Mouse (Mus musculus) megakaryocyte, adult 5-6 weeks (primary cell): ENCODE results near the gene Ak2. TPM values are rescaled to one million over a fixed set of nuclear protein-coding genes. Genes with fewer than 3 reads are reported as not detected.

Source experiments
- ATAC-seq: 2 replicates; pipeline ENCODE4 v1.8.0; 2016; ENCODE audit warnings: mild to moderate bottlenecking, inconsistent platforms; ENCODE audit not compliant: poor library complexity, severe bottlenecking
- total RNA-seq, 2 experiments: library from RNA; stranded (forward) in 1 of 2; stranded (reverse) in 1 of 2; fragments of 153-499, 151-499 nt in 1 of 2; fragments of 221-1000, 200-1000 nt in 1 of 2; gene quantifications; 2 replicates each; pipeline versions ENCODE4 v1.2.3 to v1.2.4; 2015 to 2017

Ak2 gene
- total RNA-seq, 2 experiments from 2014 or later: 41.2 to 69.0 TPM

DNA sequence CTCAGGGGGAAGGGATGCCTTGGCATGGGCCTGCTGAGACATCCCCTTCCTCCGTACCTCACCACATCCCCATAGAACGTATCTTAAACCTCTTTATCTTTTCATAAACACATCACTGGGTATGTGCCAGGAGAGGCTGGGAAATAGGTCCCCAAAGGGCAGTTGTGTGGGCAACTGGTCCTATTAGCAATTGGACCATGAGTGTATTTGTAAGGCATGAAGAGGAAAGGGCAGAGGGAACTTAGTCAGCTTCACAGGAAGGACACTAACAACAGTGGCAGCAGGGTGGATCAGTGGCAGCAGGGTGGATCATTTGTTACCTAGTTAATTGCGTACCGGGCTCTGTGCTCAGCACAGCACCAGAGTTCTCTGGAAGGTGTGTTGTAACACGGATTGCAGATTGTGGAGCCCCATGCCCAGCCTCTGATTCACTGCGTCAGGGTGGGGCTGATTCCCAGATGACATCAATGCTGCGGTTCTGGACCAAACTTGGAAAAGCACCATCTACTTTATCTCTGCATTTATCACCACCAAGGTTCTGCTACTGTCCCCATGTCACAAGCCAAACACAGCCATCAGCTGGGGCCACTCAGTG, 44.2 kb downstream of the Ak2 start:
- no peak for ATAC-seq

DNA sequence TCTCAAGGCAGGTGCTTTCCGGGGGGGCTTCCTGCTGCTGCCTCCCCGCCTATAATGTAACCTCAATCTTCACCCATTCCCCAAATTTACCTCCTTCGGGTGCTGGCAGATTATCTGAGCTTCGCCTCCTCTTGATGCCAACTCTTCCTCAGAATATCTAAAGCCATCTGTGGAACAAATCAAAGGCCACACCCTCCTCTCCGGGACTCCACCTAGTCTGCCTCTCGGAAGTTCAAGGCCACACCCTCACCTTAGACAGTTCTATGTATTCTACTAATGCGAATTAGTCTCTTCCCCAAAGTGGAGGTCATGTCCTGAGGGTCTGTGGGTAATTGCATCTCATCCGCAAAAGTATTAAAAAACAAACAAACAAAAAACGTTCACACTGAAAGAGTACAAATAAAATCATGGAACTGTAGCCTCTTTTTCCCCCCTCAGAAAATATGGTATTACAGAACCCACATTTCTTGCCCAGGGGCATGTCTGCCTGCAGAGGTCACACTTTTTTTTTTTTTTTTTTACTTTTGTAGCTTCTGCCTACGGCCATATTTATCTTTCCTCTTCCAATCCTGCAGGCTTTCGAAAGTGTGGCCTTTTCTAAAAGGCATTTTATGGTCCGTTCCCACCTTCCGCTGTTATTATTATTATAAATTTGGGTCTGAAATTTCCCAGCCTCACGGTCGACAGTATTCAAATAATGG, 56.1 kb downstream of the Ak2 start:
- no peak for ATAC-seq

DNA sequence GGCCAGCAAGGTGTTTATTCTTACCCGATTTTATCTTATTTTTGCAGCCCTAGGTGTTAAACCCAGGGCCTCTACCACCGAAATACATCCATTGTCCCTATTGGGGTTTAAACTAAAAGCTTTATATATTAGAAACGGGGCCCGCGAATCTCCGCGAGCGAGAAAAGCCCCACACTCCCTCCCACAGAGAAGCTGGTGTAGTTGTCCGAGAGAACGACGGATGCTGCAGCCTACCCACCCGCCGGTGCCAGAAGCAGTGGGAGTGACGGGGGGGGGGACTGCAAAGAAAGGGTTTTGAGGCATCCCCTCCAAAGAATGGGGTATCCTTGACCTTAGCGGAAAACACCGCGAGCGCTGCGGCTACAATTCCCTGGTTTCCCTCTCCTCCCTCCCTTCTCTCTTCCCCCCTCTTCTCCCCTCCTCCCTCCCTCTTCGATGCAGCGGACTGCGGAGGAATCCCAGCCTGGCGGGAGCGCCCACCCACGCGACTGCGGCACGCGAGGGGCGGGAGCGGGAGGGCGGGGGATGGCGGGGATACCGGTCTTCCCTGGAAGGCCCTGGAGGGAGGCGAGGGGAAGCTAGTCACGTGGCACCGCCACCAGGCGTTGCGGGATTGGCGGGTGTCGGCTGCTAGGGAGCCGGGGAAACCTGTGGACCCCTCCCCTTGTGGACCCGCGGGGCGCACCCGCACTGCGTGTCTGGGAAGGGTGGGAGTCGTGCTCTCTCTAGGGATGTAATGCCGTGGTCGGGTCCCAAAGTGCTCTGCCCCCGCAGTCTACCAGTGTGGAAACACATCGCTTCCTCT, 56.9 kb downstream of the Ak2 start:
- peak; percentile 92 for ATAC-seq

DNA sequence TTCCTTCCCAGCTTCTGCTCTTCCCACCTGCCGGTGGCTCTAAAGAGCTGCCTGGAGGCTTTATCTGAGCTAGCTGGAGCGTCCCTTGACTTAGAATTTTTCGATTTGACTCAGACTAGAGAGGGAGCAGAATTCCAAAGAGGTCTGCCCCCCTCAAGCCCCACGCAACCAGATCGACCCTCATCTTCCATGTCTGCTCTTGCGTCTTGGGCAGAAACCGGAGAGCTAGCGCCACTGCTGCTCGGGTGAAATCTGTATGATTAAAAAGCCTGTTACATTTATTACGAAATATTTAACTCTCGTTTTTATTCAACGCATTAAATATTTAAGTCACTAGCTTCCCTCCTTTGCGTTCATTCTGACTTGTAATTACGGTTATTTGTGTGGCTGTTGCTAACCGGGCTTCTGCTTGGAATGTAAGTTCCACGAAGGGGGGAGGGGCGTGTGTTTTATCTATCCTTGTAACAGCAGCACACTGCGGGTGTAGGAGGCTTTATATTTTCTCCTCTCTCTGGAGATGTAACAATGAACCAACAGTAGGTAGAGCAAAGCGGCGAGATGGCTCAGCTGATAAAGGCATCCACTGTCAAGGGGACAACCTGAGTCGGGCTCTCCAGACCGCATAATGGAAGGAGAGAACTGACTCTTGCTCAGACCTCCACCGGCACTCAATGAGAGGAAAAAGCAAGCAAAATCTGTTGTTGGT, 57.7 kb downstream of the Ak2 start:
- peak; percentile 19 for ATAC-seq

DNA sequence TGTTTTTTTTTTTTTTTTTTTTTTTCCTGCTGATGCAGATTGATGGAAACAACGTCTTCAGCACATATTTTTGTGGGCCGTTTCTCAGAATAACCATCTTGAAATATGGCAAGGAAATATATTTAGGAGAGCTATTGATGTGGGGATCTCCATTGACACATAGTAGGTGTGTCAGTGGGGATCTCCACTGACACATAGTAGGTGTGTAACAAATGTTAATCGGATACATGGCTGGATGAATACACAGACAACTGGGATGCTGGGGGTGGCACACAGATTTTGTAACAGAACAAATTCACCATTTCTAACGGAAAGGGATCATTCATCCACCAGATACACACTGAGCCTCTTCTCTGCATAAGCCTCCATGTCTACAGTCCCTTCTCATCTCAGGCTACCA, 58.6 kb downstream of the Ak2 start:
- no peak for ATAC-seq

DNA sequence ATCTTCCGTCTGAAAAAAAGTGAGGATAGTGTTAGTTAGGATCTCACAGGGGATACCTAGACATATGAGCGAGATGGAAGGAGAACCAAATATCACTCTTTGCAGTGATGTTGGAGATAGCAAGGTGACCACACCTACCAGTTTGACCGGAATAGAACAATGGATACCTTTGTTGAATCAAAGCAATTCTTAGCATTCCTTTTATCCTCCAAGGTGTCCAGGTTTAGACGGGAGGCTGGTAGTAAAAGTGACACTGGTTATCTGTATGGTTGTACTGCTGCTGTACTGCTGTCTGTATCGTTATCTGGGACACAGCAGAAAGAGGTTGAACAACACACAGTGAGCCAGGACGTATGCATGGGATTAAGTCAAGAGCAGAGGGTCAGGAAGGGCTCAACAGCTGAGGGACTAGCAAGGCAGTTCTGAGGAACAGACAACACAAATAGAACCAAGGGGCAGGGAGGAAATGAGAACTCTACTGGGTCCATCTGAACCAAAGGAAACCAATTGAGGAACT, 59.2 kb downstream of the Ak2 start:
- 0 out of 2 replicates have a peak, but pooled peaks have one; percentile 31 for ATAC-seq

DNA sequence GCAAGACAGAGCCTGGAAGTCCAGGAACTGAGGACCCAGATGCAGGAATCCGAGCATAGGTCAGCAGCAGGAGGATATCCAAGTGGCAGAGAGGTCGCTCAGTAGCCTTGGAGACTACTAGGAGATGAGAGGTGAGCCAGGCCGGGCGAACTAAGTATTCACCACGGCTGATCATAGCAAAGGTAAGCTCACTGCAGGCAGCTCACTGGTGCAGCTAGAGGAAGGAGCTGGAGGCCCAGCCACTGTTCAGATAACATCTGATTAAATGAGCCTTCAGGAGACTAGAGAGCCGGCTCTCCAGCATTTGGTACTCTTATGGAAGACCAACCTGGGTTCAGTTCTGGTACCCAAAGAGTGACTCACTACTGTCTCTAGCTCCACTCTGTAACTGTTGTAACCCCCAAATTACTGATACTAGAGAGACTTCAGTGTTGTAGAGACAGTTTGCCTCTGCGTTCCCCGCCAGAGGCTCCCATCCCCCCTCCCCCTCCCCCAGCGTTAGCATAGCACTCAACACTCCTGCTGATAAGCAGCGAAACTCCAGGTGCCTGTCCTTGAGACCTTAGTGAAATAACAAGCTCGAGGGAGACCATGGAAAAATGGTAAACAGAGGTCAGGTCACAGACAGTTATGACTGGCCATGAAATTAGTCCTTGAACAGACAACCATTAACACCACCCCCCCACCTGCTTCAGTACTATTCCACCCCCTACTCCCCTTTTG, 59.9 kb downstream of the Ak2 start:
- no peak for ATAC-seq

DNA sequence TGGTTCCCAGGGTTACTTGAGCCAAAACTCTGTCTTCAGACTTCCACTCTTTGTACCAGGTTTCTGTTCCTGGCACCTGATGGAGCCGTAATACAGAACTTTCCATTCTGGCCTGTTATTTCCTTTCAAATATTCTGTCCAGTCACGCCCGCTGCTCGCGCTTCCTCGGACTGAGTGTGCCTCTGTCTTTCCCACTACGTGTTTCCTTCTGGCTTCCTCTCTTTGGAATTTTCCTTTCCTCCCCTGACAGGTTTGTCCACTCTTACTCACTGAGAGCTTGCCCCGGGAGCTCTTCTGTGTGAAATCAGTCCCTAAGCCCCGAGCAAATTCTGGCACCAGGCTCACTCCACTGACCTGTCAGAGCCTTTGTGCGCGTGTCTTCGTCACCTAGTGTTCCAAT, 63.0 kb downstream of the Ak2 start:
- ATAC-seq: no peak

DNA sequence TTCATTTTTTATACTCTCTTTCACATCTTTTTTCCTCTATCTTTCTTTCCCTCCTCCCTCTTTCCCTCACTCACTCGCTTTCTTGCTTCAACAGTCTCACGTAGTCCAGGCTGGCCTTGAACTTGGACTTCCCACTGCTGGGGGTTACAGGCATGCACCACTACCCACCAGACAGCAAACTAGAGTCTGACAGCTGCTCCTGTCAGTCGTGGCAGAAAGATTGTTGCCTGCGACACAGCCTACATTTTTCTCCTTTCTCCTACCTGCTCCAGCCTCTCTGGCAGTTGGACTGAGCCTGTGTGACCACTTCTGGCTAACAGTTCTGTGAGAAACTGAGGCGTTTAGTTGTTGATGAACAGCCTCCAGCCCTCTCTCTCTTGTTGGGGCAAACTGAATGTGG, 63.8 kb downstream of the Ak2 start:
- ATAC-seq: no peak

DNA sequence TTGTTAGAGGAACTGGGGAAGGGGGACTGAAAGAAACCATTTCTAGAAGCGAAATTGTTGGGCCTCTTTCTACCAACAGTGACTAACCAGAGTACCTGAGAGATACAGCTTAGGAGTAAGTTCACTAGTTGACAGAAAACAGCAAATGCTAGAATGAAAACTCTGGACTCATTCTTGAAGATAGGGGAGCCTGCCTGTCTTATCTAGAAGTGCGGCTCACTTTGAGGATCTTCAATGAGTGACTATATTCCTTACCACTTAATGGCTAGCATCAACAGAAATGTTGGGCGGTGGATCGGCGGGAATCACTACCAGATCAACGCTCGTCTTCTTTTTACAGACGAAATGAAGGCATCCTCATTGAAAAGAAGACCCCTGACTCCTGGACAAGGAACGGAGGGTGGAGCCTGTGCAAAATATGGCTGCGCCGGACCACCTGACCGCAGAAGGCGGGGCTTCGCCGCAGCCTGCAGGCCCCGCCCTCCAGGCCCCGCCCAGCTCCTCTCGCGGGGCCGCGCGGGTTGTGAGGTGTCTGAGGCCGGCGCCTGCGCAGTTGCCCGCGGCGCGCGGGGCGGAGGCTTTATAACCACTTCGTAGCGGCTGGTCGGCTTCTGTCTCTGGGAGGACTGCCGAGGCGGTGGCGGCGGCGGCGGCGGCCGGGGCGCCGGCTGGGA, 65.9 kb downstream of the Ak2 start:
- ATAC-seq: peak; percentile 77

DNA sequence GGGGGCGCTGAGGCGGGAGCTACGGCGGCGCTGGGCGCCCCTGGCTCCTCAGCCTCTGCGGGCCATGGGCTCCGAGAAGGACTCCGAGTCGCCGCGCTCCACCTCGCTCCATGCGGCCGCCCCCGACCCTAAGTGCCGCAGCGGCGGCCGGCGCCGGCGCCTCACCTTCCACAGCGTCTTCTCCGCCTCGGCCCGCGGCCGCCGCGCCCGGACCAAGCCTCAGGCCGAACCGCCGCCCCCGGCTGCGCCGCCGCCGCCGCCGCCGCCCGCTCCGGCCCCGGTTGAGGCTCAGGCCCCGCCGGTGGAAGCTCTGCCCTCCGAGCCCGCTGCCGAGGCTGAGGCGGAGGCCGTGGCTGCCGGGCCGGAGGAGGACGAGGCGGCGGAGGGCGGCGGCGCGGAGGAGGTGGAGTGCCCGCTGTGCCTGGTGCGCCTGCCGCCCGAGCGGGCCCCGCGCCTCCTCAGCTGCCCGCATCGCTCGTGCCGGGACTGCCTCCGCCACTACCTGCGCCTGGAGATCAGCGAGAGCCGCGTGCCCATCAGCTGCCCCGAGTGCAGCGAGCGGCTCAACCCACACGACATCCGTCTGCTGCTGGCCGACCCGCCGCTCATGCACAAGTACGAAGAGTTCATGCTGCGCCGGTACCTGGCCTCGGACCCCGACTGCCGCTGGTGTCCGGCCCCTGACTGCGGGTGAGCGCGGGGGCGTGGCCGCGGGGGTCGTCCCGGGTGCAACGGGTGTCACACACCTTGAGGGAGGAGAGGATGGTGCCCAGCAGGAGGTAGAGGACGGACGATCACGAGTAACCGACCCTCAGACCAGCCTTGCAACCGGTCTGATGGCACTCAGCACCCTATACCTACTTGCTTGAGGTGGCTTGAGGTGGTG, 66.7 kb downstream of the Ak2 start, which contains the start of gene Rnf19b:
Gene Rnf19b (plus strand): TSS at position 65 of the 886 bp plus-strand sequence.
- ATAC-seq: peak; percentile 16

DNA sequence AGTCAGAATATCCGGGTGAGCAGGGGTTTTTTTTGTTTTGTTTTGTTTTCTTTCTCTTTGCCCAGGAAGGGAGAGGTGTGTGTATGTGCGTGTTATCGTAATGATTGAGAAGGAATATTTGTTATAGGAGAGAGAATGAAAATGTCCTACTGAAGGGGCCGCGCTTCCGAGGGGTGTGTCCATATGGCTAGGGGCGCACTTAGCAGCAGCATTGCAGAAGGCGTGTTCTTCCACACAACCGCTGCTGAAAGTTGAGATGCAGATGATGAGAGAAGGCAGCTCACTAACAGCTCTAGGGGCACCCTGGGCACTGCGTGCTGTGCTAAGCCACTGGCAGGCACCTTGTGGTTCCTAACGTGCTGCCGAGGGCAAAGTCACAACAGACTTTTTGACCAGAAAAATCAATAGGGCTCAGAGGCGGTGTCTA, 67.4 kb downstream of the Ak2 start:
- ATAC-seq: no peak

DNA sequence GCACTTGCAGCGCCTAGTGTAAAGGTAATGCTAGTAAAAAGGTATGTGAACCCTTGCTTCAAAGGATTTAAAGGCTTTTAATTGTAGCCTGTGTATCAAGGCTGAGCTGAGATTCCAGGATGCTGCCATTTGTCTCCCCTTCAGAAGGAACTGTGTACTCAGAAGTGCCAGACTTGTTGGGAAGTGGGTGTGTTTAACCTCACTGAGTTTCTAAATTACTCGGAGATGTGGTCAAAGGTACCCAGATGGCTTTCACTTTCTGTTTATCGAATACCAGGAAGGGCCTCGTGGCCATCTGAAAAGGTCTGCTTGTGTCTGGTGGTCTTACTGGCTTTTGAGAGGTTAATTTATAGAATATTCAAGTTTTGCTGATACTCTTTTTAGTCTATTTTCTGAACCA, 68.2 kb downstream of the Ak2 start:
- ATAC-seq: peak; percentile 38; the same call in 1 of the 2 replicates

Other genes with a start within 250 kb of the Ak2 start
- 0.09 and 0.21 TPM in 2 replicates for gene A3galt2, start 236.6 kb upstream of the Ak2 start, total RNA-seq (2015)
- gene A3galt2, start 236.6 kb upstream of the Ak2 start, total RNA-seq (2017): 0.11 TPM in 1 of 2 replicates, not detected in the other
- 20.4 and 20.9 TPM in 2 replicates for gene Zfp362, start 185.9 kb upstream of the Ak2 start, total RNA-seq (2015)
- gene Zfp362, start 185.9 kb upstream of the Ak2 start, total RNA-seq (2017): 3.0 and 4.3 TPM in 2 replicates
- gene Trim62, start 108.4 kb upstream of the Ak2 start, total RNA-seq (2015): 2.0 and 2.1 TPM in 2 replicates
- gene Trim62, start 108.4 kb upstream of the Ak2 start, total RNA-seq (2017): 0.81 and 0.84 TPM in 2 replicates
- 0.25 and 0.38 TPM in 2 replicates for gene Azin2, start 29.5 kb upstream of the Ak2 start, total RNA-seq (2015)
- 0.29 and 1.5 TPM in 2 replicates for gene Azin2, start 29.5 kb upstream of the Ak2 start, total RNA-seq (2017)
- gene Rnf19b, start 66.3 kb downstream of the Ak2 start, total RNA-seq (2015): 20.2 and 24.2 TPM in 2 replicates
- 52.8 and 56.8 TPM in 2 replicates for gene Rnf19b, start 66.3 kb downstream of the Ak2 start, total RNA-seq (2017)
- gene Tmem54, start 113.6 kb downstream of the Ak2 start, total RNA-seq (2015): not detected in 2 replicates
- gene Tmem54, start 113.6 kb downstream of the Ak2 start, total RNA-seq (2017): not detected in 2 replicates
- not detected in 2 replicates for gene Hpca, start 130.1 kb downstream of the Ak2 start, total RNA-seq (2015)
- gene Hpca, start 130.1 kb downstream of the Ak2 start, total RNA-seq (2017): not detected in 2 replicates
- gene Fndc5, start 145.0 kb downstream of the Ak2 start, total RNA-seq (2015): 0.07 TPM in 2 replicates
- gene Fndc5, start 145.0 kb downstream of the Ak2 start, total RNA-seq (2017): not detected in 2 replicates
- 28.3 and 37.5 TPM in 2 replicates for gene S100pbp, start 197.8 kb downstream of the Ak2 start, total RNA-seq (2015)
- 14.1 and 22.2 TPM in 2 replicates for gene S100pbp, start 197.8 kb downstream of the Ak2 start, total RNA-seq (2017)
- 9.4 and 12.5 TPM in 2 replicates for gene Yars, start 197.8 kb downstream of the Ak2 start, total RNA-seq (2015)
- gene Yars, start 197.8 kb downstream of the Ak2 start, total RNA-seq (2017): 20.0 and 26.1 TPM in 2 replicates